Mouse (Mus musculus): ENCODE measurements at regions not wholly inside any gene's neighbourhood (a gene's known extent, or its start where the extent isn't known, plus 50 kb on each side); places are given as distances from the start of the nearest gene placed in this dataset.

DNA sequence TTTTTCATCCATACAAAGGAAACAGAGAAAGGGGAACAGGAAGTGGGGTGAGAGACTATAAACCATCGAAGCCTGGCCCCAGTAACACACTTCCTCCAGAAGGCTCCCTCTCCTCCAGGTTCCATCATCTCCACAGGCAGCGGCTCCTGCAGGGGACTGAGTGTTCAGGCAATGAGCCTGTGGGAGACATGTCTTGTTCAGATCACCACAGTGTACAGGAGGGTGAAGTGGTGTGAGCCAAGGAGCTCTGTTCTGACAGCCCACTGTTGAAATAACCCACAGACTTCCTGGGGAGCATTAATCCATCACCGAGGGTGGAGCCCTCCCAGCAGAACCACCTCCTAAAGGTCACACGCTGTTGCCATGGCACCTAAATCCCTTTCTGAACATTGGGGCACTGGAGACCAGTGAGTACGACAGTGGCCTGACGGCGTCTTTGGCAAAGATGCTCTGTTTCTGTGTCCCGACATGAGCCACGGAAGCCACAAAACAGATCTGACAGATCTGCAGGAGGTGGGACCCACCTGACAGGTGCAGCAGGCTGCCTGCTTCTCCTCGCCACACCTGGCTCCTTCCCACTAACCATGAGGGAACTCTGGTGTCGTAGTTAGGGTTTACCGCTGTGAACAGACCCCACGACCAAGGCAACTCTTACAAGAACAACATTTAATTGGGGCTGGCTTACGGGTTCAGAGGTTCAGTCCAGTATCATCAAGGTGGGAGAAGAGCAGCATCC, 60.9 kb downstream of the Psmg1 start:
- no peak for DNase-seq

DNA sequence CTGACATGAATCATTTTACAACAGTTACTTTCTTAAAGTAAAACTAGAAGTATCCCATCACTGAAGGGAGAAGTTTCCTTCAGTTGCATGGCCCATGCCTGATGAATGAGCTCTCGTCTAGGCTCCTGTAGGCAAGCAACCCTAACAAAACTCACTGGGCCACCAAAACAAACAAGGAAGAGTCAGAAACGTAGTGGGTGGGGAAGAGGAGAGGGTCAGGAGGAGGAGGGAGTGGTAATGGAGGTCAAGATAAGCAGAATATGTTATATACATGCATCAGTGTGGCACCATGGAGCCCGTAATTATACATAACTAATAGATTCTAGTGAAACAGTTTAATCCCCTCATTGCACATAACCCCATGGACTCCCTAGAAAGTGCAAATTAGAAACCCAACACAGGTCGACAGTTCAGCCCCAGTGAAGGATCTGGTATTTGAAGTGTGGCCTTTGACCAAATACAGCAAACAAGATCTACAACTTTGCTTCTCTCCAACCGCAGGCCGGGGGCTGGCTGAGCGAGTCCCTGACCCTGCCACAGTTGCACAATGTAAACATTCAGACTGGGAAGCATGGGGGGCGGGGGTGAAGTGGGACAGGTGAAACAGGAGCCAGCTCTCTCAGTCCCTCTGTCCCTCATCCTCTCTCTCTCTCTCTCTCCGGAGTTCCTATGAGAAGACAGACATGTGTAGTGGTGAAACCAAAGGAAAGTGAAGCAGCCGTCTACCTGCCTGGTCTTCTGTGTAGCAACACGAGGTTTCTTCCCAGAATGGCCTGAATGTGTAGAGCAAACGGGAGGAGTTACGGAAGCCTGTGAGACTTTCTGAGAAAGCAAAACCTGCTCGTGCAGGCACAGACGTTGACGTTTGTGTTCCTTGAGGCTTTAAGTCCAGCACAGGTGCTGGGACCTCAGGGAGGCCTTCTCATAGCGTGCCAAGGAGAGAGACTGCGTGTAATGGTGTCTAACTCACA, 62.2 kb downstream of the Psmg1 start:
- DNase-seq, result no peak

DNA sequence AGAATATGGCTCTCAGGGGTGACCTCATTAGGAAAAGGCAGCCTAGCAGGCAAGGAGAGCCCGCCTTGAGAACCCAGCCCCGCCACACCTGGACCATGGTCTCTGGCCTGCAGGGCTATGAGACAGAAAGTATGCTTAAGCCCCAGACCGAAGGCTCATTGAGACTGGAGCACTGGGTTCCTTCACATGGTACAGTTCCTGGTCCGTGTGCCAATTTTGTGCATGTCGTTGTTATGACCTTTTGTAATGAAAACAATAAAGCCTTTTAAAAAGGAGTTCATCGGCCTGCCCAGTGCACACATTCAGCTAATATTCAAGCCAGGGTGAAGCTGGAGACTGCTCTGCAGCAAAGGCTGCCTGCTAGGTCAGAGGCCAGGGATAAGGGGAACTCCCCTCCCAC, 64.2 kb downstream of the Psmg1 start:
- no peak for DNase-seq

DNA sequence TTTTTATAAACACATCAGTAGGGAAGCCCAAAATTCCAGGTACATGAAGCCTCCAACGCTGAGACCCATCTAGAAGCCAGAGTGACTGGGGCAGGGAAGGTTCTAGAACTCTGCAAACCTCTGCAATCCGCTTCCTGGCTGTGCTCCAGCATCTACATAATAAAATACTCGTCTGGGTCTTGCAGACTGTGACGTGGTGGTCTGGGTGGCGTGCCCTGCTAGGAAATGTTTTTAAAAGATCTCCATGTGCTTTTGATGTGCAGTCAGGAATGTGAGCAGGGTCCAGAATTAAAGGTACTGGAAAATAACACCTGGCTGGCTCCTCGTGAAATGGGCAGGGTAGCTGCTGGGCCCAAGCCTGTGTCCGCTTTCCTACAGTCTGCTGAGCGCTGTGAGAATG, 66.0 kb downstream of the Psmg1 start:
- DNase-seq, result no peak

DNA sequence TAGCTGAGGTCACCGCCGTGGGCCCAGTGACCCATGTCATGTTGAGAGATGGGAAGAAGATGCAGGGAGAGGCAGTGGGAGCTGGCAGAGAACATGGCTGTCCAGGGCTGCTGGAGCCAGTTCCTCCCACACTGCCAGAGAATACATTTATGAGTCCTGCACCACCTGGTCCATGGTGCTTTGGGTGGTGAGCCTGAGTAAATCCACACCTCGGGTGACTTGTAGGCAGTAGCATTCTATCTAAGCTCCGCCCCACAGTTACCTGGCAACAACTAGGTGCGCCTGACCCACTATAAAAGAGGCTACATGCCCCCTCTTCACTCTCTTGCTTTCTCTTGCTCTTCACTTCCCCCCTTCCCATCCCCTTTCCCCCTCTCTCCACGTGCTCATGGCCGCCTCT, 66.8 kb downstream of the Psmg1 start:
- DNase-seq, result no peak

GRCm38 (mm10) chr16:95922369-95922934, 68.3 kb downstream of the Psmg1 start:
- no peak for DNase-seq

DNA sequence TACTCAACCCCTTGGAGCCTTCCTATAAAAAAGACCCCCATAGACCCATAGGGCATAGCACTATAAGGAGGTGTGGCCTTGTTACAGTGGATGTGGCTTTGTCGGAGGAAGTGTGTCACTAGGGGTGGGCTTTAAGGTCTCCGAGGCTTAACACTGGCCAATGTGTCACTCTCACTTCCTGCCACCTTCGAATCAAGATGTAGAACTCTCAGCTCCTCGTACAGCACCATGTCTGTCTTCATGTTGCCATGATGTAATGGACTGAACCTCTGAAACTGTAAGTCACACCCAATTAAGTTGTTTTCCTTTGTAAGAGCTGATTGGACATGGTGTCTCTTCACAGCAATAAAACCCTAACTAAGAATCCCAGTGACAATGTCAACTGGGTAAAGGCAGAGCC, 69.6 kb downstream of the Psmg1 start:
- DNase-seq, result no peak

DNA sequence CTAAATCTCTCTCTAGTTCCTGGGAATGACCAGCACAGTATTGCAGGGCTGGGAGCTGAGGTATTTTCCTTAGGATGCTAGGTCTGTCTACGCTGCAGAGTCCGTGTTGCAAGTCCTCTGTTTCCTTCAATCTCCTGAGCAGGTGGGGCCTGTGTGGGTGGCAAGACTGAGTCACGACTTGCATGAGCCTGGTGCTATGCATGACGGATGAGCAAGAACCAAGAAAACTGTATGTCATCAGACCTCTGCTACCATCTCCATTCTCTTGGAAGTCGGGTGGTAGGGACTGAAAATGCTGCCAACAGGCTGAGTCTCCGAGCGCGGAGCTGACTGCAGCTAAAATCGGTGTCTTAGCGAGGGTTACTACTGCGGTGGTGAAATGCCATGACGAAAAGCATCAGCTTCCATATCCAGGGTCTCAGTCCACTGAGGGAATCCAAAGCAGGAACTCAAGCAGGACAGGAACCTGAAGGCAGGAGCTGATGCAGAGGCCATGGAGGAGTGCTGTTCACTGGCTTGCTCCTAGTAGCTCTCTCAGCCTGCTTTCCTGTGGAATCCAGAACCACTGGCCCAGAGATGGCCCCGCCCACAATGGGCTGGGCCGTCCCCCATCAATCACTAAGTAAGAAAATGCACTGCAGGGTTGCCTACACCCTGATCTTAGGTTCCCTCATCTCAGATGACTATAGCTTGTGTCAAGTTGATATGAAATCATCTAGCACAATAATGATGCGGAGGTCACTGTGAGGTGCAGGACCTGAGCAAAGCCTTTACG, 71.9 kb downstream of the Psmg1 start:
- DNase-seq, result no peak

- DNase-seq, result no peak
These were observed 72.9 kb downstream of the Psmg1 start for GRCm38 (mm10) chr16:95917635-95918407.

GRCm38 (mm10) chr16:95913879-95914278, 76.9 kb downstream of the Psmg1 start:
- DNase-seq, result no peak

DNA sequence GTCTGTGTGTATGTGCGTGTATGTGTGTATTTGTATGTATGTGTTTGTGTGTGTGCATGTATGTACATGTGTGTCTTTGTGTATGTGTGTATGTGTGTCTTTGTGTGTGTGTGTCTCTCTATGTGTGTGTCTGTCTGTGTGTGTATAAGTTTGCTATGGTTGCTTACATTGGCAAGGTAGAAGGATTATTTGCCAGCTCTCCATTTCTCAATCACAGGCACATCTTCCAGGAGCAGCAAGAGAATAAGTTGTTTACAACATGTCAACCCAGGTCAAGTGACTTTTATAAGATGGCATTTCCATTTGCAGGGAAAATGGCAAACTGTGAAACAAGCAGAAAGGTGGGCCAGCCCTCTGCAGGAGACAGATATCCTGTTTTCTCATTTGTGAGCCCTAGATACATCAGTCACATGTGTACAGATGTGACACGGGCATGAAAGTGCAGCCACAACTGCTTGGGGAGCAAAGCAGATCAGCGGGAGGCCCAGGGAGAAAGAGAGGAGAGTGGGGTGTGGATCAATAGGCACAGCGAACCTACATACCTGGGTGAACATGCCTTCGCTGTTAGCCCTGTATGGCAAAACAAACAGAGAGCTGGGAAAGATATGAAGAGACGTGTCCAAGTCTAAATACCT, 86.1 kb downstream of the Psmg1 start:
- DNase-seq, result no peak

DNA sequence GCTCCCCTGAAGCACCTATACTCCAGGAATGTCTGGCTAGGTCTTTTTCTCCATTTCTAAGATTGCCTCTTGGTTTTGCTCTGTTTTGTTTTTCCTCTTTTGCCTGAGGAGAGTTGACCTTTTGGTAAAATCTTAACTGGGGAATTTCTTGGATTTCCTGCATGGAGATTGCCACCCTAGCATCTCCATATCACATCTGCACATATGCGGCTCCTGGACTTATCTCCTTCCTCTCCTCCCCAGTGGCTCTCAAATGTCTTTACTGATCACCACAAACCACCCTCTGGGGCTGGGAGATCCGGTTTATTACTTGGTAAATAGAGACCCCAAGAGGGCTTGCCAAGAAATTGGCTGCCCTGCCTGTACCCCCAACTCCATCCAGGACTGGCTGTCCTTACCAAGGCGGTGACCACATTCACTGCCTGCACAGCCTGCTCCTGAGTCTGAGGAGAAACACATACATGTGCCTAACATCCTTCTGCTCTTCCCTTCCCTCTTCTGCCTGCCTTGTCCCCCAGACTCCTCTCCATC, 87.3 kb downstream of the Psmg1 start:
- DNase-seq, result no peak

DNA sequence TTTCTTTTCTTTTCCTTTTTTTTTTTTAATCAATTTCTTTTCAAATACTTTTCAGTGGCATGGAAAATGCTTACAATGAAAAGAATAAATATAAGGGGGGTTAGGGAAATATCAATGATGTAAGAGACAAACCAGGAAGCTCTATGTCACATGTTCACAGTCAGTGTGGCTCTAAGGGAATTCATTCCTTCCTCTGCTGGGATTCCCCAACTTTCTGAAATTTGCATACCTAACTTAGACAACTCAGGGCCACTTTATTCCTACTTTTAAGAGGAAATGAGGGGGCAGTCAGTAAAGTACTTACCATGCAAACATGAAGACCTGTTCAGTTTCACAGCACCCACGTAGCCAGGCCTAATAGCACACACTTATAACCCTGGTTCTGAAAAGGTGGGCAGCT, 88.6 kb downstream of the Psmg1 start:
- DNase-seq, result no peak

DNA sequence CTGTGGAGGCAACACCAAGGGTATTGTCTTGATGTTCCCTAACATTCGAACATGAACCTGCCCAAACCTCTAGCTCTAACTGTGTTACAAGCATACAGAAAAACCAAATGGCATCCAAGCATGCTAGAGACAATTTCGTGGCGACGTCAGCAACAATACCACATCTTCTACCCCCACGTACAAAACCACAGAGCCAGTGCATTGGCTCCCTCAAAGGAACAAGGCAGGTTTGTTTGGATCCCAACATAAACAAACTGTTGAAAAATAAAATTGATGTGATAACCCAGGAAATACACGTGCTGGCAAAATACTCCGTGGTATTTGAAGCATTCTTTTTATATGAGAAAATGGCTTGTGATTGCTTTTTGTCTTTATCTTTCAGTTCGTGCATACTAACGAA, 89.4 kb downstream of the Psmg1 start:
- DNase-seq, result no peak

DNA sequence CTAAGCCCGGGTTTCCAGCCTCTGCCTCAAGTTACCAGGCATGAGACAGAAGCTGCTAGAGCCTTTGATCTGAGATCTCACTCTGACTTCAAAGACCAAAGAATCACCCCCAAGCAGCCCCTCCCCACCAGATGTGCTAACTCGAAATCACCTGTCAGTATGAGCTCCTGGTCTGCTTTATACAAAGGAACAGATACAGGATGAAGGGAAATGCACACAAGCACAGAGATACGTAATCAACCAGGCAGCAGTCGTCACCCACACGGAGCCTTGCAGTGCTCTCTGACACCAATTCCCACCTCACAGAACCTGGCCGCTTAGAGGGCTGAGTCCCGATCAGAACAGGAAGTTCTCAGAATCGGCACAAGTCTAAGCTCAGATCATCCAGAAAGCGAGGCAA, 90.6 kb downstream of the Psmg1 start:
- no peak for DNase-seq

- DNase-seq, result no peak
These were observed 91.1 kb downstream of the Psmg1 start for GRCm38 (mm10) chr16:95899672-95900071.

- no peak for DNase-seq
These were observed 92.9 kb downstream of the Psmg1 start for GRCm38 (mm10) chr16:95897843-95898242.

- no peak for DNase-seq
These were observed 94.6 kb downstream of the Psmg1 start for GRCm38 (mm10) chr16:95896126-95896525.

GRCm38 (mm10) chr16:95893534-95894290, 97.0 kb downstream of the Psmg1 start:
- no peak for DNase-seq

- no peak for DNase-seq
These were observed 98.4 kb downstream of the Psmg1 start for GRCm38 (mm10) chr16:95892356-95892755.

- no peak for DNase-seq
These were observed 104.6 kb downstream of the Psmg1 start for GRCm38 (mm10) chr16:95886131-95886530.
